Mouse (Mus musculus) C2C12 (cell line): Measurements from ENCODE around the gene Snx17.

Source experiments
- CTCF ChIP-seq: IDR thresholded peaks from one replicate; pipeline ENCODE4 v1.5.1; 2011; ENCODE audit not compliant: control insufficient read depth, insufficient read depth, insufficient read length
- MAX ChIP-seq: IDR thresholded peaks from one replicate; pipeline ENCODE4 v1.6.1; 2011; ENCODE audit warnings: mild to moderate bottlenecking, control low read depth
- MYOD1 ChIP-seq: IDR thresholded peaks from one replicate; pipeline ENCODE4 v1.6.1; 2011; ENCODE audit warnings: low read depth; ENCODE audit not compliant: control insufficient read depth, insufficient read length
- USF1 ChIP-seq: IDR thresholded peaks from one replicate; pipeline ENCODE4 v1.6.1; 2011; ENCODE audit warnings: low read depth, mild to moderate bottlenecking, control low read depth, moderate library complexity

DNA sequence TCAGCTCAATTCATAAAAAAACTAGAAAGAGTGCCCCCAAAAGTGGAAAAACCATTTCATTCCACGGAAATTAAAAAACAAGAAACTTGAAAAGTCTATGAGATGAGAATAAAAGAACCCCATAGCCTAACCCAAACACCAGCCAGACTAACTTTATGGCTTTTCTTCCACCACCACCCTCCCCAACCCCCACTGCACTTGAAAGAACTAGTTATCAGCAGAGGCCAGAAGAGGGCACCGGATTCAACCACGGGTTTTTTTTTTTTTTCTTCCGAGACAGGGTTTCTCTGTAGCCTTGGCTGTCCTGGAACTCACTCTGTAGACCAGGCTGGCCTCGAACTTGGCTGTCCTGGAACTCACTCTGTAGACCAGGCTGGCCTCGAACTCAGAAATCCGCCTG is 25.3 kb downstream of the Snx17 start:
- TF ChIP-seq CTCF, result no peak
- no peak for TF ChIP-seq MAX
- no peak for TF ChIP-seq USF1
- TF ChIP-seq MYOD1, result no peak
